Mouse (Mus musculus): ENCODE measurements around the gene Ip6k3.

The Ip6k3 gene

DNA sequence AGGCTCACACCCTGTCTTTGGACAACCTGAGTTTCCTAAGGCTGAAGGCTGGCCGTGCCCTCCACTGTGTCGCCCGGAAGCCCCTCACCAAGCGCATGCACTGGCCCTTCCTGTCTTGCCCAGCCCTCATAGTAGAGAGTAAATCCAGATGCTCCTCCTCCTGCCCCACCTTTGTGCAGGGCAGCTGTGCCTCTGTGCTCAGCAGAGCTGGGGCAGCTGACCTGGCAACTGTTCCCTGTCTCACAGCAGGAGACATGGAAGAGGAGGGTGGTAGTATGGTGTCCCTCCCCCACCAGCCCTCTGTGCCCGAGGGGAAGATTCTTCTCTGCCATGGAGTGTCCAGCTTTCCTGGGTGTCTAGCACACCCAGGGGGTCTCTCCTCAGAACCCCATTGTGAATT lies 65.9 kb downstream of the Ip6k3 start:
- TF ChIP-seq GATA4 (IDR thresholded peaks at IDR 0.05; ENCODE audit: insufficient replicate concordance, low read length) = no peak

DNA sequence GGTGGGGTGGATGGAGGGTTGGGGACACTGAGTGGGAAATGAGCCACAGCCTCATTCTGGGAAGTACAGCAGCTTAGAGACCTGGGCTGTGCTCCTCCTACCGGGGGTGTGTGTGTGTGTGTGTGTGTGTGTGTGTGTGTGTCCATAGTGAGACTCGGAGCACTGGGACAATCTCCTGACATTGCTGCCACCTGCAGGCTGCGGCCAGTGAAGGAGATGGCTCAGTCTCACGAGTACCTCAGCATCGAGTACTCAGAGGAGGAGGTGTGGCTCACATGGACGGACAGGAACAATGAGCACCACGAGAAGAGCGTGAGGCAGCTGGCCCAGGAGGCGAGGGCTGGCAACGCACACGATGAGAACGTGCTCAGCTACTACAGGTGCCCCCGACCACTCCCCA lies 71.9 kb downstream of the Ip6k3 start:
- TF ChIP-seq GATA4 (IDR thresholded peaks at IDR 0.05; ENCODE audit: insufficient replicate concordance, low read length) = no peak

Data from liver, adult (tissue).